In the genomic region with DNA sequence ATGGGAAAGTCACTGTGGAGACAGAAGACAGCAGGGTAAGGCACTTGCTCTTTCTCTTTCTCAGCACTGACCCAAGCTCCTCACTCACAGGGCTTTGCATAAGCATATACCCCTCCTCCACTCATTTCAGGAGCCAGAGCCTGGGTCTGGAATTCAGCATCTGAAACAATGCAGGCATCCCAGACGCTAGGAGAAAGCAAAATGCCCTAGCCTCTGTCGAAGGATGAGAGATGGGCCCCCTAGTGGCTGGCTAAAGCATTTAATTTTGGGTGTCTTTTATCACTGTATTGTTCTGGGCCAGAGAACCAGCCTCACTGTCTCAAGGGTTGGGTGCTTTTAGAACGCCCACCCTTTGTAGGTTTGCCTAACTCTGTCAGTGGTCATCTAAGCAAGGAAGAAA, we compare ENCODE assay signal across 8 mouse cellular contexts. TPM values are rescaled to one million over a fixed set of nuclear protein-coding genes. Genes with fewer than 3 reads are reported as not detected.
DNase-seq lines count a peak whose midpoint lies in the region; ATAC-seq lines count a peak whose summit lies in the region.

No protein-coding gene starts in this region.

- WGBS in heart, embryonic 15.5 days: 6% methylated on average over 3 of the region's 3 CpGs
- WGBS in heart, embryonic 12.5 days: 3% methylated on average over 3 of the region's 3 CpGs

- peaks cover 37% of the 10 kb centered on the region for H3K27me3 ChIP-seq in heart, embryonic 15.5 days
- H3K27me3 ChIP-seq in heart, embryonic 12.5 days (replicated peaks): peaks cover 42% of the 10 kb centered on the region

- no peak overlapping the region for H3K4me2 ChIP-seq in heart, embryonic 15.5 days
- H3K4me2 ChIP-seq in heart, embryonic 12.5 days: no peak overlapping the region

- intact Hi-C loops in heart, postnatal 36 days (cut with DNase I): loop anchor here (1.0 kb wide), 1 partner anchor 56 kb away; no protein-coding TSS in a partner anchor

- no peaks in the 10 kb centered on the region for H3K36me3 ChIP-seq in heart, embryonic 15.5 days
- H3K36me3 ChIP-seq in heart, embryonic 12.5 days: no peaks in the 10 kb centered on the region

- H3K4me3 ChIP-seq in heart, embryonic 15.5 days: no peak overlapping the region
- no peak overlapping the region for H3K4me3 ChIP-seq in heart, embryonic 12.5 days

- H3K27ac ChIP-seq in heart, embryonic 15.5 days: no peak overlapping the region
- H3K27ac ChIP-seq in heart, embryonic 12.5 days (ENCODE audit: poor library complexity, severe bottlenecking): no peak overlapping the region

- 0 out of 2 replicates have a peak, but pooled peaks have one; percentile 34 for ATAC-seq in heart, embryonic 15.5 days (replicated peaks; ENCODE audit: insufficient number of reproducible peaks, insufficient read depth, low FRiP score, low read depth)
- no peak for ATAC-seq in heart, embryonic 12.5 days (ENCODE audit: insufficient number of reproducible peaks, low FRiP score)
- ATAC-seq in activated CD4-positive, CD25-positive, alpha-beta regulatory T cell, adult 4 months: peak; percentile 63

- H3K9me3 ChIP-seq in heart, embryonic 15.5 days (replicated peaks): no peaks in the 10 kb centered on the region
- H3K9me3 ChIP-seq in heart, embryonic 12.5 days (replicated peaks): no peaks in the 10 kb centered on the region

- no peaks in the 10 kb centered on the region; the same call in none of the 2 replicates for H3K4me1 ChIP-seq in heart, embryonic 15.5 days (replicated peaks)
- H3K4me1 ChIP-seq in heart, embryonic 12.5 days (replicated peaks): peaks cover 12% of the 10 kb centered on the region

- H3K9ac ChIP-seq in heart, embryonic 15.5 days: no peak overlapping the region
- H3K9ac ChIP-seq in heart, embryonic 12.5 days: no peak overlapping the region

- DNase-seq in cerebellum, postnatal 36 days: peak; percentile 63 to 65
- peak; percentile 61 to 63 for DNase-seq in heart, postnatal 36 days
- DNase-seq in layer of hippocampus, adult 18-20 months (ENCODE audit: low spot score in 2 of 2): peak; percentile 28 to 70
- peak; percentile 36 to 70 for DNase-seq in lung, postnatal 4 days
- DNase-seq in right cerebral cortex, postnatal 10 days (ENCODE audit: low spot score in 2 of 2): peak; percentile 51 to 62

RNA-seq across cellular contexts. Expression of a gene that starts 2.1 kb away (rescaled TPM):
- polyA plus RNA-seq in heart, embryonic 15.5 days (2015; fragmentation: Nextera tagmentation; extraction: Ambion mirVana): 0.74 and 1.5 TPM in 2 replicates
- 0.47 and 0.55 TPM in 2 replicates for polyA plus RNA-seq in heart, embryonic 12.5 days (2016; fragmentation: Nextera tagmentation; extraction: Ambion mirVana)
- under 1 TPM in 1 of 2 experiments, not detected in 1; 0.19 TPM for polyA plus RNA-seq in activated CD4-positive, CD25-positive, alpha-beta regulatory T cell, adult 4 months (2017; shearing (Covaris generic))
- not detected for total RNA-seq in heart, postnatal 36 days (2021)
- total RNA-seq in layer of hippocampus, adult 18-20 months (2021): under 1 TPM; 0.57 to 0.61 TPM

RNA-seq across cellular contexts. Expression of a gene that starts 27.7 kb away (rescaled TPM):
- 17.5 and 19.2 TPM in 2 replicates for polyA plus RNA-seq in heart, embryonic 15.5 days (2015; fragmentation: Nextera tagmentation; extraction: Ambion mirVana)
- 24.3 and 25.8 TPM in 2 replicates for polyA plus RNA-seq in heart, embryonic 12.5 days (2016; fragmentation: Nextera tagmentation; extraction: Ambion mirVana)
- 1 to 10 TPM; 6.9 to 8.9 TPM for polyA plus RNA-seq in activated CD4-positive, CD25-positive, alpha-beta regulatory T cell, adult 4 months (2017; shearing (Covaris generic))
- total RNA-seq in heart, postnatal 36 days (2021): 10 to 100 TPM; 17.9 to 21.2 TPM
- total RNA-seq in layer of hippocampus, adult 18-20 months (2021): 10 to 100 TPM; 10.3 TPM

RNA-seq across cellular contexts. Expression of a gene that starts 27.8 kb away (rescaled TPM):
- 16.4 and 18.9 TPM in 2 replicates for polyA plus RNA-seq in heart, embryonic 15.5 days (2015; fragmentation: Nextera tagmentation; extraction: Ambion mirVana)
- polyA plus RNA-seq in heart, embryonic 12.5 days (2016; fragmentation: Nextera tagmentation; extraction: Ambion mirVana): 20.1 and 21.2 TPM in 2 replicates
- 10 to 100 TPM; 66.8 to 67.3 TPM for polyA plus RNA-seq in activated CD4-positive, CD25-positive, alpha-beta regulatory T cell, adult 4 months (2017; shearing (Covaris generic))
- total RNA-seq in heart, postnatal 36 days (2021): 10 to 100 TPM; 12.5 to 16.3 TPM
- 10 to 100 TPM; 21.1 to 23.0 TPM for total RNA-seq in layer of hippocampus, adult 18-20 months (2021)

RNA-seq across cellular contexts. Expression of a gene that starts 55.2 kb away (rescaled TPM):
- 1.2 and 1.6 TPM in 2 replicates for polyA plus RNA-seq in heart, embryonic 15.5 days (2015; fragmentation: Nextera tagmentation; extraction: Ambion mirVana)
- 1.3 TPM in 2 replicates for polyA plus RNA-seq in heart, embryonic 12.5 days (2016; fragmentation: Nextera tagmentation; extraction: Ambion mirVana)
- 1 to 10 TPM in 1 of 2 experiments, under 1 TPM in 1; 0.63 to 1.0 TPM for polyA plus RNA-seq in activated CD4-positive, CD25-positive, alpha-beta regulatory T cell, adult 4 months (2017; shearing (Covaris generic))
- 1 to 10 TPM; 1.5 to 1.9 TPM for total RNA-seq in heart, postnatal 36 days (2021)
- under 1 TPM; 0.61 to 0.67 TPM for total RNA-seq in layer of hippocampus, adult 18-20 months (2021)
